Mouse (Mus musculus): ENCODE measurements around the gene Apba3. TPM values are rescaled to one million over a fixed set of nuclear protein-coding genes. Genes with fewer than 3 reads are reported as not detected.

Gene Apba3
- total and polyA plus RNA-seq, 2 experiments from 2014 or later, result 24.8 to 43.3 TPM

DNA sequence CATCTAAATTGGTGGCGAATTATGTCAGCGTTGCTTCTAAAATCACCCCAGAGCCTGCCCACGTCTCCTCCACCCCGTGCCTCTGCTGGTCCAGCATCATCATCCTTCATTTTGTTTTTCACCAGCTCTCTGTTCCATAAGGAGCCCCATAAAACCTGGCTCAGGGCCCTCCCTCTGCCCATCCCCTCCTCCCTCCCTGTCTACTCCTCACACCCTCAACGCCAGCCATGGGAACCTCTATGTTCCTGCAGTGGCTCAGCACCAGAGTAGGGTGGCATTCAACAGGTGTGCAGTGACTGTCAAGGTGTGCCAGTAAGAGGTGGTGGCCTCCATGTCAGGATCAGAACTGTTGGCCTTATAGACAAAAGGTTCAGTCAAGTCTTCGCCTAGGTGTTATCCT is 28.4 kb downstream of the Apba3 start:
- DNase-seq (no peak), ATAC-seq (no peak)
- Histone ChIP-seq H3K4me1 (ENCODE audit: insufficient read depth) (peaks cover 10% of the 10 kb centered on the region), H3K27me3 (ENCODE audit: insufficient read depth, low read length) (no peaks in the 10 kb centered on the region), H3K4me3 (ENCODE audit: low read depth, low read length) (no peak overlapping the region), H3K27ac (ENCODE audit: low read depth, low read length) (no peak overlapping the region), H3K4me2 (ENCODE audit: low read depth) (no peak overlapping the region), H3K9ac (no peak overlapping the region), H3K36me3 (ENCODE audit: insufficient read depth) (no peaks in the 10 kb centered on the region), H3K9me3 (ENCODE audit: low read length) (no peaks in the 10 kb centered on the region)
- WGBS, result 87% methylated on average over 6 of the region's 6 CpGs
- no peak for TF ChIP-seq CTCF (IDR thresholded peaks at IDR 0.05; ENCODE audit: low read depth)

DNA sequence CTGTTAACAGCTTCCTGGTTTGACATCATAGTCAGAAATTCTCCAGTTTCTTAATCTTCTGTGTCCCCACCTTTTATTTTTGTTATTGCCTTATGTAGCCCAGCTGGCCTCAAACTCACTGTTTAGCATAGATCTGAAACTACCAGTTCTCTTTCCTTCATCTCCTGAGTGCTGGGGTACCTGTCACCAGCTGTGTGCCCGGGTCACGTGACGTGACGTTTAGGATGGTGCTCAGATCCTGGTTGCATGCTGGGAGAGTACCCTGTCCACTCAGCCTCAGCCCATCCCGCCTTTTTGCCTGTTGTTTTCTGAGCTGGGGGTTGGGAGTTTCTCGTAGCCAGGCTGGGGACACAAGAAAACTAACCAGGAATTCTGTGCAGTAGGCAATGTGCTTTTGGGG is 30.5 kb downstream of the Apba3 start:
- WGBS, result 87% methylated on average over 6 of the region's 6 CpGs
- no peaks in the 10 kb centered on the region for H3K9me3 ChIP-seq (ENCODE audit: low read length)
- peaks cover 10% of the 10 kb centered on the region for H3K4me1 ChIP-seq (ENCODE audit: insufficient read depth)
- TF ChIP-seq CTCF (IDR thresholded peaks at IDR 0.05; ENCODE audit: low read depth), result no peak
- no peak overlapping the region for H3K9ac ChIP-seq
- no peaks in the 10 kb centered on the region for H3K27me3 ChIP-seq (ENCODE audit: insufficient read depth, low read length)
- 0 out of 2 replicates have a peak, but pooled peaks cover 4% of the 10 kb centered on the region for H3K36me3 ChIP-seq (ENCODE audit: insufficient read depth)
- H3K4me2 ChIP-seq (ENCODE audit: low read depth), result no peak overlapping the region
- no peak for ATAC-seq
- no peak for DNase-seq
- no peak overlapping the region for H3K27ac ChIP-seq (ENCODE audit: low read depth, low read length)
- no peak overlapping the region for H3K4me3 ChIP-seq (ENCODE audit: low read depth, low read length)

DNA sequence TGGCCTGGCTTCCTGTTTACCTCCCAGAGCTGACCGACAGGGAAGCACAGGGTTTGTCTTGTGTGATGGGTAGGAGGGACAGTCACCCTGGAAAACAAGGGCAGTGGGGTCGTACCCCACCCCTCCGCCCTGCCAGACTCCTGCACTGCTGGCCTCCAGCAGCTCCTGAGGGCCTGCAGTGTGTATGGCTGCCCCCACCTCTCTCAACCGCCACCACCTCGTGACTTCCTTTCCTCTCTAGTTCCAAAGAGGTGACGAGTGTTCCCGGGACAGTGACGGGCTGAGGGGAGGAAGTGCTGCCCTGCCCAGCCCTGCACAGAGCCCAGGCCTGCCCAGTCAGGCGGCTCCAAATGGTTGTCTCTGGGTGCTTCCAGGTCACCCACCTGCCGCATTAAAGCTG is 31.1 kb downstream of the Apba3 start:
- Histone ChIP-seq H3K27ac (ENCODE audit: low read depth, low read length) (no peak overlapping the region), H3K4me1 (ENCODE audit: insufficient read depth) (peaks cover 10% of the 10 kb centered on the region)
- WGBS, result 80% methylated on average over 10 of the region's 10 CpGs

DNA sequence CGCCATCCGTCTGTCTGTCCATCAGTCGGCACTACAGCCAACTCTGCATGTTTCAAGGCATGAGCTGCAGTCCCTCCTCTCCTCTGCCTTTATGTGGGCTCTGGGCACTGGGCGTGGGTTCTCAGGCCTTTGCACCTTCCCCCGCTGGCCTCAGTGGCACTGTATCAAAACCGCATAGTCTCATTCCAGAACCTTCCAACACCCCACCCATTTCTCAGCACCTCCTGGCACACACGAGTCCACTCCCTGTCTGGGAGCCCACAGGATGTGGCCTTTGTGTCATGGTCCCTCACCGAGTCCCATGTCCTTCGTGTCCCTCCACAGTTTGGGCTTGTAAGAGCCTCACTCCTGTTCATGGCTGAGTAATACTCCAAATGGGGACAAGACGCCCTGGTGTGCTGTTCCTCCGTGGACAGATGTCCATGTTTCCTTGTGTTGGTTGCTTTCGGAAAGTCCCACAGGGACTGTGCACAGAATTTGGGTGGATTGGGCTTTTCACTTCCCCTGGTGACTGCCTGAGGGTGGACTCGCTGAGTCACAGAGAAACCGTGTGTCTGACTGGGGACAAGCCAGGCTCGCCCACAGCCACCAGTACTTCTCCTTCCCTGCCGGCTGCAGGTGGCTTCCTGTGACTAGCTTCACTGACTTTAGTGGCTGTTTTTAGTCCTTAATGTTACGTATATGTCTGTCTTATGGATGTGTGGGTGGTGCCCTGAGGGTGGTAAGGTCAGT is 31.8 kb downstream of the Apba3 start:
- 0 out of 2 replicates have a peak, but pooled peaks cover 4% of the 10 kb centered on the region for H3K36me3 ChIP-seq (ENCODE audit: insufficient read depth)
- ATAC-seq (no peak), DNase-seq (no peak)
- no peak overlapping the region for H3K9ac ChIP-seq
- H3K4me2 ChIP-seq (ENCODE audit: low read depth), result no peak overlapping the region
- H3K4me3 ChIP-seq (ENCODE audit: low read depth, low read length), result no peak overlapping the region
- peak overlapping the region; percentile 21; the same call in 1 of the 2 replicates for H3K27ac ChIP-seq (ENCODE audit: low read depth, low read length)
- WGBS, result 94% methylated on average over 17 of the region's 17 CpGs
- H3K4me1 ChIP-seq (ENCODE audit: insufficient read depth), result peaks cover 10% of the 10 kb centered on the region
- H3K9me3 ChIP-seq (ENCODE audit: low read length), result no peaks in the 10 kb centered on the region
- no peak for TF ChIP-seq CTCF (IDR thresholded peaks at IDR 0.05; ENCODE audit: low read depth)
- no peaks in the 10 kb centered on the region for H3K27me3 ChIP-seq (ENCODE audit: insufficient read depth, low read length)

More for the DNA sequence above, 31.1 kb downstream of the Apba3 start:
- Histone ChIP-seq H3K4me2 (ENCODE audit: low read depth) (no peak overlapping the region), H3K27me3 (ENCODE audit: insufficient read depth, low read length) (no peaks in the 10 kb centered on the region), H3K36me3 (ENCODE audit: insufficient read depth) (0 out of 2 replicates have a peak, but pooled peaks cover 4% of the 10 kb centered on the region), H3K9ac (no peak overlapping the region), H3K9me3 (ENCODE audit: low read length) (no peaks in the 10 kb centered on the region), H3K4me3 (ENCODE audit: low read depth, low read length) (no peak overlapping the region)
- ATAC-seq, result no peak
- no peak for DNase-seq
- TF ChIP-seq CTCF (IDR thresholded peaks at IDR 0.05; ENCODE audit: low read depth), result no peak

DNA sequence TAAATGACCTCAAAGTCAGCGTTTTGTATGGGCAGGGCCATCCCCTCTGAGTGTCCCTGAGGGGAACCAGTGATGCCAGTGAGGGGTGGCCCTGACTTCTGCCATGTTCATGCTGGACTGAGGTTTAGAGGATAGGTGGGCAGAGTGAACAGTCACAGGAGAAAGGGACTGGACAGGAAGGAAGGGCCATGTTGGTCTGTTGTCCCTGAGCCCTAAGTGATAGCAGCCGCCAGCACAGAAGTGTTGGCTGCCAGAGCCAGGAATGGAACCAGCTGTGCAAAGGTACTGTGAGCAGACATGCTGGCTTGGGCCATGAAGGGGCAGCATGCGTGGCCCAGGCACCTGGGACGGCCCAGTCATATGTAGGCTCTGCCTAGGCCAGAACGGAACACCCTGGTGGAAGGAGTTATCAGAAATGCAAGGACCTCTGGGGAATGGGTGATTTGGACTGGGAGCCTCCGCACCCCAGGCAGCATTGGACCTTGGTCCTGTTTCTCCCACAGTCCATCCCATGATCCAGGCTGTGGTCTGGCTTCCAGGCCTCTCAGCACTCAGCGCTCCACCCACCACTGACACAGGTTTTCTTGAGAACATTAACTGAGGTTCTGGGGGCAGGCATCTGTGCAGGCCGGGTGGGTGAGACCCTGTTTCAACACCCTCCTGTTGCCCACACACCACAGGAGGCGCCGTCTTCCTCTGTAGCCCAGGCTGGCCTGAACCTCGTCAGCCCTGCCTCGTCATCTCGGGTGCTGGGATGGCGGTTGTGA is 33.0 kb downstream of the Apba3 start:
- TF ChIP-seq CTCF (IDR thresholded peaks at IDR 0.05; ENCODE audit: low read depth), result no peak
- Histone ChIP-seq H3K36me3 (ENCODE audit: insufficient read depth) (0 out of 2 replicates have a peak, but pooled peaks cover 4% of the 10 kb centered on the region), H3K27me3 (ENCODE audit: insufficient read depth, low read length) (no peaks in the 10 kb centered on the region), H3K27ac (ENCODE audit: low read depth, low read length) (no peak overlapping the region), H3K9ac (no peak overlapping the region), H3K4me1 (ENCODE audit: insufficient read depth) (peaks cover 2% of the 10 kb centered on the region), H3K9me3 (ENCODE audit: low read length) (no peaks in the 10 kb centered on the region), H3K4me2 (ENCODE audit: low read depth) (no peak overlapping the region), H3K4me3 (ENCODE audit: low read depth, low read length) (no peak overlapping the region)
- no peak for ATAC-seq
- WGBS, result 94% methylated on average over 14 of the region's 14 CpGs
- no peak for DNase-seq

DNA sequence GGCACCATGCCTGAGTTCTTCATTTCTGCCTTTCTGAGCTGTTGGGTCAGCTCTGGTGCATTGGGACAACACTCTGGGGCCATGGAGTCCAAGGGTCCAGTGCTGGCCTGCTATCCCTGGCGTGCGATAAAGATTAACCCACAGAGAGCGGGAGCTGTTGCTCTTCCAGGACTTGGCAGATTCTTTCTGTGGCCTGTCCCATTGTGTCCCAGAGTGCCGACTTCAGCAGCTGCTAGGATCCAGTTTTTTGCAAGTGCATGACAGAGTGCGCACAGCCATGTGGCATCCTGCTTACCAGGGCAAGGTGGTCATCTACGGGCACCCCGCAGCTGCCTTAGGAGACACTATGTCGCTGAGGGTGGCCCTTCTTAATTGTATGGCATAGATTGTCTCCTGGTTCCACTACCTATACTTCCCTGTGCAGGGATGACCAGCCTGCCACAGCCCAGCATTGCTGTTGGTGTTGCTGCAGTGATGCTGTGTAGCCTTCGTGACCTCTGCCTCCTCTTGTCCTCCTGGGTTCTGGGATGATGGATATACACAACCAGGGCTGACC is 33.7 kb downstream of the Apba3 start:
- Histone ChIP-seq H3K4me2 (ENCODE audit: low read depth) (no peak overlapping the region), H3K27ac (ENCODE audit: low read depth, low read length) (no peak overlapping the region), H3K4me3 (ENCODE audit: low read depth, low read length) (no peak overlapping the region), H3K36me3 (ENCODE audit: insufficient read depth) (peaks cover 4% of the 10 kb centered on the region; the same call in 1 of the 2 replicates), H3K4me1 (ENCODE audit: insufficient read depth) (no peaks in the 10 kb centered on the region; the same call in 1 of the 2 replicates), H3K9me3 (ENCODE audit: low read length) (no peaks in the 10 kb centered on the region), H3K27me3 (ENCODE audit: insufficient read depth, low read length) (no peaks in the 10 kb centered on the region), H3K9ac (no peak overlapping the region)
- TF ChIP-seq CTCF (IDR thresholded peaks at IDR 0.05; ENCODE audit: low read depth), result no peak
- ATAC-seq, result no peak
- DNase-seq, result no peak
- 83% methylated on average over 9 of the region's 9 CpGs for WGBS

DNA sequence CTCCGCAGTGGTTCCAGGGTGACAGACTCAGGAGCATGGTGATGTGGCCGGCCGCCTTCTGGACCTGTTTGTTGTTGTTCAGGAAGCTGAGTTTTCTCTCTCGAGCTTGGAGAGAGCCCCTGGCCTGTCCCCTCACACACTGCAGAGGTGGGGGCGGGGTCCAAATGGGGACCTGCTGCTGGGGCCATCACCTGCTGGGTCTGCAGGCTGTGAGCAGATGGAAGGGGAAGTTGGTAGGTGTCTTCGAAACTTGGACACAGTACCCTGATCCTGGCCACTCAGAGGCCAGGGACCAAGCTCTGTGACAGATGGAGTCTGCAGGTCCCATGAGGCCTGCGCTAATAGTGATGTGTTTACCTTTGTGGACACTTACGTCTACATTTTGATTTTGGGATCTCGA is 34.6 kb downstream of the Apba3 start:
- no peak overlapping the region for H3K4me2 ChIP-seq (ENCODE audit: low read depth)
- no peak for TF ChIP-seq CTCF (IDR thresholded peaks at IDR 0.05; ENCODE audit: low read depth)
- H3K4me1 ChIP-seq (ENCODE audit: insufficient read depth), result no peaks in the 10 kb centered on the region; the same call in 1 of the 2 replicates
- no peak overlapping the region for H3K27ac ChIP-seq (ENCODE audit: low read depth, low read length)
- H3K9ac ChIP-seq, result no peak overlapping the region
- no peak for ATAC-seq
- no peaks in the 10 kb centered on the region for H3K9me3 ChIP-seq (ENCODE audit: low read length)
- no peak for DNase-seq
- H3K36me3 ChIP-seq (ENCODE audit: insufficient read depth), result peaks cover 13% of the 10 kb centered on the region
- no peaks in the 10 kb centered on the region for H3K27me3 ChIP-seq (ENCODE audit: insufficient read depth, low read length)
- 81% methylated on average over 9 of the region's 9 CpGs for WGBS
- H3K4me3 ChIP-seq (ENCODE audit: low read depth, low read length), result no peak overlapping the region
